20 mouse cellular contexts compared by ENCODE assay signal in the genomic region with DNA sequence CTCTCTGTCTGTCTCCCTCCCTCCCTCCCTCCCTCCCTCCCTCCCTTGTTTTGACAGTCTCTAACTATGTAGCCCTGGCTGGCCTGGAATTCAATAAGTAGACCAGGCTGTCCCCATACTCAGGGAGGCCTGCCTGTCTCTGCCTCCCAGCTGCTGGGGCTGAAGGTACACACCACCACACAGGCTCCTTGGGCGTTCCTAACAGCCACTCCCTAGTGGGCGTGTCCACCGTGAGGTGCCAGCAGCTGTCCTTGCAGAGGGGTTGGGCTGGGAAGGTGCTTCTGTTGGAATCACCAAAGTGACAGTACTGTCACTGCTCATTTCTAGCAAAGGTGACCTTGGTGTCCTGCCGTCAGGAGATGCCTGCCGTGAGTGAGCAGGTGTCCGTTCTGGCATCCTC. TPM values are rescaled to one million over a fixed set of nuclear protein-coding genes. Genes with fewer than 3 reads are reported as not detected.
DNase-seq lines count a peak whose midpoint lies in the region; ATAC-seq and TF ChIP-seq lines count a peak whose summit lies in the region.
"Had no signal": no experiment of that assay in that cellular context is flagged by ENCODE, and none has a peak within 500 bp of the region (broad histone marks: within the 10 kb centered on the region; RNA-seq: fewer than 3 reads in every experiment).

No protein-coding gene starts in this region.

- DNase-seq in hindbrain, postnatal 0 days (ENCODE audit: low spot score): no peak
- DNase-seq in hindbrain, embryonic 10.5 days (ENCODE audit: low spot score): no peak
- DNase-seq in liver, embryonic 14.5 days (ENCODE audit: low read depth in 3 of 3, low spot score in 3 of 3): no peak
- no peak for DNase-seq in layer of hippocampus, adult 9-11 months
- DNase-seq in testis, postnatal 10 days (ENCODE audit: low spot score): no peak
- DNase-seq: adrenal gland, adult 8-10 months; cerebellum, adult 18-20 months; cerebellum, postnatal 14 days; heart, adult 11 months; heart, postnatal 36 days; kidney, postnatal 4 days had no signal

- H3K4me1 ChIP-seq in hindbrain, postnatal 0 days (ENCODE audit: insufficient read depth, low read length): no peaks in the 10 kb centered on the region
- peaks cover 15% of the 10 kb centered on the region for H3K4me1 ChIP-seq in hindbrain, embryonic 10.5 days (replicated peaks)
- no peaks in the 10 kb centered on the region; a peak in 1 of 4 replicates for H3K4me1 ChIP-seq in liver, embryonic 14.5 days (replicated peaks; ENCODE audit: control insufficient read depth in 2 of 2, insufficient read depth in 2 of 2, low read length in 1 of 2)
- H3K4me1 ChIP-seq: kidney, embryonic 15.5 days; limb, embryonic 15.5 days had no signal

- H3K4me2 ChIP-seq in hindbrain, postnatal 0 days (ENCODE audit: low read depth, low read length): no peak overlapping the region
- no peak overlapping the region for H3K4me2 ChIP-seq in liver, embryonic 14.5 days (ENCODE audit: low read depth)
- H3K4me2 ChIP-seq in myocyte (ENCODE audit: low read depth): no peak overlapping the region
- H3K4me2 ChIP-seq: forebrain, embryonic 12.5 days; hindbrain, embryonic 14.5 days; kidney, embryonic 15.5 days; limb, embryonic 15.5 days; midbrain, embryonic 13.5 days had no signal

- no peak overlapping the region for H3K9ac ChIP-seq in hindbrain, postnatal 0 days (replicated peaks; ENCODE audit: low read length)
- no peak overlapping the region for H3K9ac ChIP-seq in liver, embryonic 14.5 days (replicated peaks)
- H3K9ac ChIP-seq: forebrain, embryonic 12.5 days; hindbrain, embryonic 14.5 days; kidney, embryonic 15.5 days; limb, embryonic 15.5 days; midbrain, embryonic 13.5 days had no signal

- ATAC-seq in hindbrain, postnatal 0 days: 0 out of 2 replicates have a peak, but pooled peaks have one; percentile 21
- ATAC-seq in erythroid progenitor cell, adult 5-6 weeks (replicated peaks; ENCODE audit: low FRiP score, poor library complexity, severe bottlenecking): peak; percentile 69
- peak; percentile 65 for ATAC-seq in liver, embryonic 14.5 days (ENCODE audit: insufficient read depth)
- no peak for ATAC-seq in megakaryocyte, adult 5-6 weeks (ENCODE audit: poor library complexity, severe bottlenecking)
- ATAC-seq: midbrain, embryonic 13.5 days had no signal

- H3ac ChIP-seq in myocyte (ENCODE audit: control insufficient read depth, insufficient read length): no peak overlapping the region

- 0 out of 2 replicates have a peak, but pooled peaks cover 2% of the 10 kb centered on the region for H3K36me3 ChIP-seq in hindbrain, postnatal 0 days (ENCODE audit: insufficient read depth, low read length)
- peaks cover 25% of the 10 kb centered on the region for H3K36me3 ChIP-seq in hindbrain, embryonic 10.5 days
- H3K36me3 ChIP-seq in liver, embryonic 14.5 days (replicated peaks; ENCODE audit: control insufficient read depth, insufficient read depth, low read depth): no peaks in the 10 kb centered on the region
- H3K36me3 ChIP-seq in myocyte (ENCODE audit: control insufficient read depth, insufficient read depth): peaks cover 8% of the 10 kb centered on the region

- TF ChIP-seq POLR2A in myocyte (IDR thresholded peaks at IDR 0.05; ENCODE audit: insufficient read length, low read depth): no peak

- TF ChIP-seq CTCF in hindbrain, postnatal 0 days (IDR thresholded peaks at IDR 0.05; ENCODE audit: low read depth): no peak
- no peak for TF ChIP-seq CTCF in liver, embryonic 14.5 days (IDR thresholded peaks at IDR 0.05; ENCODE audit: low read depth)

- WGBS in hindbrain, postnatal 0 days: 75% methylated on average over 6 of the region's 6 CpGs
- WGBS in hindbrain, embryonic 10.5 days: 84% methylated on average over 6 of the region's 6 CpGs
- 54% methylated on average over 6 of the region's 6 CpGs for WGBS in liver, embryonic 14.5 days (ENCODE audit: insufficient replicate concordance)

- H3K79me2 ChIP-seq in myocyte (ENCODE audit: control insufficient read depth, insufficient read depth): no peaks in the 10 kb centered on the region

- H3K27ac ChIP-seq in hindbrain, postnatal 0 days: no peak overlapping the region
- H3K27ac ChIP-seq in hindbrain, embryonic 10.5 days: no peak overlapping the region
- no peak overlapping the region for H3K27ac ChIP-seq in liver, embryonic 14.5 days
- H3K27ac ChIP-seq: forebrain, embryonic 12.5 days; hindbrain, embryonic 14.5 days; kidney, embryonic 15.5 days; limb, embryonic 15.5 days; macrophage; midbrain, embryonic 13.5 days had no signal

- TF ChIP-seq EP300 in liver, embryonic 14.5 days (IDR thresholded peaks at IDR 0.05; ENCODE audit: low read depth): no peak

- H3K4me3 ChIP-seq in hindbrain, postnatal 0 days (ENCODE audit: low read length): no peak overlapping the region
- no peak overlapping the region for H3K4me3 ChIP-seq in hindbrain, embryonic 10.5 days
- H3K4me3 ChIP-seq in liver, embryonic 14.5 days (ENCODE audit: insufficient read depth in 1 of 2, low read depth in 2 of 2, low read length in 2 of 2): no peak overlapping the region
- H3K4me3 ChIP-seq in myocyte: no peak overlapping the region
- H3K4me3 ChIP-seq: forebrain, embryonic 12.5 days; kidney, embryonic 15.5 days; limb, embryonic 15.5 days; midbrain, embryonic 13.5 days had no signal

- H3K9me3 ChIP-seq in hindbrain, postnatal 0 days (ENCODE audit: low read length): no peaks in the 10 kb centered on the region
- H3K9me3 ChIP-seq in hindbrain, embryonic 10.5 days: no peaks in the 10 kb centered on the region
- no peaks in the 10 kb centered on the region for H3K9me3 ChIP-seq in liver, embryonic 14.5 days (ENCODE audit: control insufficient read depth, low read length)
- H3K9me3 ChIP-seq: forebrain, embryonic 12.5 days; kidney, embryonic 15.5 days; limb, embryonic 15.5 days; midbrain, embryonic 13.5 days had no signal

- H3K27me3 ChIP-seq in hindbrain, postnatal 0 days (ENCODE audit: insufficient read depth, low read length): no peaks in the 10 kb centered on the region
- no peaks in the 10 kb centered on the region for H3K27me3 ChIP-seq in hindbrain, embryonic 10.5 days (ENCODE audit: insufficient read depth, poor library complexity, severe bottlenecking)
- no peaks in the 10 kb centered on the region for H3K27me3 ChIP-seq in liver, embryonic 14.5 days (ENCODE audit: control insufficient read depth, insufficient read depth, low read length)
- H3K27me3 ChIP-seq in myocyte (ENCODE audit: control insufficient read depth, insufficient read depth, insufficient read length): no peaks in the 10 kb centered on the region
- H3K27me3 ChIP-seq: forebrain, embryonic 12.5 days; kidney, embryonic 15.5 days; limb, embryonic 15.5 days; midbrain, embryonic 13.5 days had no signal

TF ChIP-seq in myocyte, 11 proteins besides CTCF, POLR2A, EP300 and RAD21:
- TF ChIP-seq MYOD1 (IDR thresholded peaks at IDR 0.05; ENCODE audit: control insufficient read depth in 1 of 3, insufficient read length in 2 of 3, low read depth in 2 of 3) (peak in 1 of 3 experiments; percentile 3), POLR2AphosphoS2 (IDR thresholded peaks at IDR 0.05; ENCODE audit: insufficient read length, low read depth) (peak; percentile 21), TCF3 (IDR thresholded peaks at IDR 0.05; ENCODE audit: insufficient read length, low read depth) (no peak), CEBPB (IDR thresholded peaks at IDR 0.05; ENCODE audit: insufficient read depth, poor library complexity, severe bottlenecking) (no peak), MYOG (IDR thresholded peaks at IDR 0.05; ENCODE audit: control insufficient read depth in 1 of 3, insufficient read depth in 1 of 3, insufficient read length in 2 of 3, low read depth in 2 of 3) (peak in 1 of 3 experiments; percentile 35)

RNA-seq across cellular contexts. Expression of a gene that starts 18.2 kb away (rescaled TPM):
- 433 and 475 TPM in 2 replicates for total RNA-seq in hindbrain, postnatal 0 days (2014; rRNA removed)
- polyA plus RNA-seq in hindbrain, postnatal 0 days (2015; fragmentation: Nextera tagmentation; extraction: Ambion mirVana): 759 and 765 TPM in 2 replicates
- 1,093 and 1,176 TPM in 2 replicates for polyA plus RNA-seq in hindbrain, embryonic 10.5 days (2016; fragmentation: Nextera tagmentation; extraction: Ambion mirVana)
- 680 and 1,163 TPM in 2 replicates for total RNA-seq in erythroid progenitor cell, adult 5-6 weeks (2015; ENCODE audit: low replicate concordance)
- total RNA-seq in erythroid progenitor cell, adult 5-6 weeks (2017; ENCODE audit: low replicate concordance): 771 and 878 TPM in 2 replicates
- polyA plus RNA-seq in liver, embryonic 14.5 days (2012; rRNA removed): 1,003 and 1,514 TPM in 2 replicates
- polyA plus RNA-seq in liver, embryonic 14.5 days (2014; fragmentation: Nextera tagmentation; extraction: Ambion mirVana): 828 and 838 TPM in 2 replicates
- polyA plus RNA-seq in myocyte (2012; fragmentation: generic; extraction: Trizol): 2,418 TPM
- 1,953 and 2,112 TPM in 2 replicates for total RNA-seq in megakaryocyte, adult 5-6 weeks (2015)
- 2,159 and 2,431 TPM in 2 replicates for total RNA-seq in megakaryocyte, adult 5-6 weeks (2017)
